Mouse (Mus musculus): ENCODE results near the gene Tradd. TPM values are rescaled to one million over a fixed set of nuclear protein-coding genes. Genes with fewer than 3 reads are reported as not detected.
A peak's percentile ranks its signal among the peaks of the same experiment; 100 is the strongest.
"Not testable (repeated sequence)": the region's sequence is repeated elsewhere in the genome, so short reads cannot be mapped to it uniquely, and the experiment has no call there.

Tradd gene
- polyA plus RNA-seq, 2 experiments, result 5.5 to 11.5 TPM

- H3K4me1 ChIP-seq (replicated peaks; ENCODE audit: control insufficient read depth in 2 of 2, insufficient read depth in 2 of 2, low read length in 1 of 2), result peaks cover 11% of the 10 kb centered on the region in 2 experiments
- TF ChIP-seq EP300 (IDR thresholded peaks at IDR 0.05; ENCODE audit: low read depth) (no peak), CTCF (IDR thresholded peaks at IDR 0.05; ENCODE audit: low read depth) (no peak)
- H3K27ac ChIP-seq, result no peak overlapping the region
- ATAC-seq (ENCODE audit: insufficient read depth), result no peak
- no peak for DNase-seq (ENCODE audit: low read depth in 3 of 3, low spot score in 3 of 3)
- peaks cover 27% of the 10 kb centered on the region for H3K36me3 ChIP-seq (replicated peaks; ENCODE audit: control insufficient read depth, insufficient read depth, low read depth)
- H3K4me2 ChIP-seq (ENCODE audit: low read depth), result no peak overlapping the region
- no peak overlapping the region for H3K4me3 ChIP-seq (ENCODE audit: insufficient read depth in 1 of 2, low read depth in 2 of 2, low read length in 2 of 2)
- 72% methylated on average over 14 of the region's 14 CpGs for WGBS (ENCODE audit: insufficient replicate concordance)
- no peaks in the 10 kb centered on the region for H3K27me3 ChIP-seq (ENCODE audit: control insufficient read depth, insufficient read depth, low read length)
- no peak overlapping the region for H3K9ac ChIP-seq (replicated peaks)
- no peaks in the 10 kb centered on the region for H3K9me3 ChIP-seq (ENCODE audit: control insufficient read depth, low read length)
Observed at GRCm38 (mm10) chr8:105237442-105238142, 26.8 kb downstream of the Tradd start.

GRCm38 (mm10) chr8:105235206-105235605 lies 29.2 kb downstream of the Tradd start:
- Histone ChIP-seq H3K4me3 (ENCODE audit: insufficient read depth in 1 of 2, low read depth in 2 of 2, low read length in 2 of 2) (no peak overlapping the region), H3K4me1 (replicated peaks; ENCODE audit: control insufficient read depth in 2 of 2, insufficient read depth in 2 of 2, low read length in 1 of 2) (peaks cover 11 to 14% of the 10 kb centered on the region in 2 experiments), H3K27ac (no peak overlapping the region), H3K9ac (replicated peaks) (no peak overlapping the region), H3K36me3 (replicated peaks; ENCODE audit: control insufficient read depth, insufficient read depth, low read depth) (peaks cover 21% of the 10 kb centered on the region), H3K27me3 (ENCODE audit: control insufficient read depth, insufficient read depth, low read length) (no peaks in the 10 kb centered on the region), H3K9me3 (ENCODE audit: control insufficient read depth, low read length) (no peaks in the 10 kb centered on the region), H3K4me2 (ENCODE audit: low read depth) (no peak overlapping the region)
- DNase-seq (ENCODE audit: low read depth in 3 of 3, low spot score in 3 of 3) (no peak), ATAC-seq (ENCODE audit: insufficient read depth) (no peak)
- 81% methylated on average over 1 of the region's 1 CpGs for WGBS (ENCODE audit: insufficient replicate concordance)
- TF ChIP-seq CTCF (IDR thresholded peaks at IDR 0.05; ENCODE audit: low read depth) (no peak), EP300 (IDR thresholded peaks at IDR 0.05; ENCODE audit: low read depth) (no peak)

GRCm38 (mm10) chr8:105233126-105233935 lies 31.1 kb downstream of the Tradd start:
- 58% methylated on average over 1 of the region's 1 CpGs for WGBS (ENCODE audit: insufficient replicate concordance)
- Histone ChIP-seq H3K4me2 (ENCODE audit: low read depth) (peak overlapping the region; percentile 41), H3K9me3 (ENCODE audit: control insufficient read depth, low read length) (no peaks in the 10 kb centered on the region), H3K27ac (no peak overlapping the region), H3K36me3 (replicated peaks; ENCODE audit: control insufficient read depth, insufficient read depth, low read depth) (peaks cover 10% of the 10 kb centered on the region), H3K27me3 (ENCODE audit: control insufficient read depth, insufficient read depth, low read length) (no peaks in the 10 kb centered on the region), H3K4me1 (replicated peaks; ENCODE audit: control insufficient read depth in 2 of 2, insufficient read depth in 2 of 2, low read length in 1 of 2) (peaks cover 11 to 14% of the 10 kb centered on the region in 2 experiments), H3K4me3 (ENCODE audit: insufficient read depth in 1 of 2, low read depth in 2 of 2, low read length in 2 of 2) (no peak overlapping the region), H3K9ac (replicated peaks) (no peak overlapping the region; the same call in 1 of the 2 replicates)
- DNase-seq (ENCODE audit: low read depth in 3 of 3, low spot score in 3 of 3) (no peak), ATAC-seq (ENCODE audit: insufficient read depth) (no peak; the same call in 1 of the 2 replicates)
- TF ChIP-seq EP300 (IDR thresholded peaks at IDR 0.05; ENCODE audit: low read depth), result no peak
- TF ChIP-seq CTCF (IDR thresholded peaks at IDR 0.05; ENCODE audit: low read depth), result no peak

DNA sequence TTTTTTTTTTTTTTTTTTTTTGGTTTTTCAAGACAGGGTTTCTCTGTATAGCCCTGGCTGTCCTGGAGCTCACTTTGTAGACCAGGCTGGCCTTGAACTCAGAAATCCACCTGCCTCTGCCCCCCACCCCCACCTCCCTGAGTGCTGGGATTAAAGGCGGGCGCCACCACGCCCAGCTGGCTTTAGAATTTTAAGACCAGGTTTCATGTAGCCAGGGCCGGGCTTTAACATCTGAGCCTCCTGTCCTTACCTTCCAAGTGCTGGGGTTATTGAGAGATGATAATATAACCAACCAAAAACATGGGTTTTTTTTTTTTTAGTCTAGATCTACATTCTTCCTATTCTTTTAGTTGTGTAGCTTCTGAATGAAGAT lies 32.1 kb downstream of the Tradd start:
- H3K9me3 ChIP-seq (ENCODE audit: control insufficient read depth, low read length); H3K4me3 ChIP-seq (ENCODE audit: insufficient read depth in 1 of 2, low read depth in 2 of 2, low read length in 2 of 2); ATAC-seq (ENCODE audit: insufficient read depth); H3K27ac ChIP-seq; H3K4me2 ChIP-seq (ENCODE audit: low read depth); H3K27me3 ChIP-seq (ENCODE audit: control insufficient read depth, insufficient read depth, low read length); H3K36me3 ChIP-seq (replicated peaks; ENCODE audit: control insufficient read depth, insufficient read depth, low read depth); DNase-seq (ENCODE audit: low read depth in 3 of 3, low spot score in 3 of 3); H3K9ac ChIP-seq (replicated peaks): not testable (repeated sequence)
- 79% methylated on average over 4 of the region's 4 CpGs for WGBS (ENCODE audit: insufficient replicate concordance)
- peaks cover 11 to 12% of the 10 kb centered on the region in 2 experiments for H3K4me1 ChIP-seq (replicated peaks; ENCODE audit: control insufficient read depth in 2 of 2, insufficient read depth in 2 of 2, low read length in 1 of 2)

Measured in liver, embryonic 14.5 days (tissue).